Mouse (Mus musculus): ENCODE results near the gene Zfp39. TPM values are rescaled to one million over a fixed set of nuclear protein-coding genes. Genes with fewer than 3 reads are reported as not detected.

Gene Zfp39
- 1 to 10 TPM; 9.5 to 9.6 TPM for total RNA-seq (2021)

- peak; percentile 94 to 96 for DNase-seq (ENCODE audit: extremely low spot score in 1 of 2, low spot score in 2 of 2)
- intact Hi-C loops (cut with DNase I), result no loop called here
Observed at GRCm38 (mm10) chr11:58903511-58904409, at the start of gene Zfp39. Gene Zfp39, minus strand, starts transcription at chr11:58904225.

- intact Hi-C loops (cut with DNase I), result no loop called here
Observed at GRCm38 (mm10) chr11:58953351-58954169, 49.5 kb upstream of the Zfp39 start.

GRCm38 (mm10) chr11:58951210-58951609, 47.2 kb upstream of the Zfp39 start:
- intact Hi-C loops (cut with DNase I), result no loop called here
- DNase-seq (ENCODE audit: extremely low spot score in 1 of 2, low spot score in 2 of 2), result no peak

More at GRCm38 (mm10) chr11:58953351-58954169, 49.5 kb upstream of the Zfp39 start:
- DNase-seq (ENCODE audit: extremely low spot score in 1 of 2, low spot score in 2 of 2), result peak in 1 of 2 experiments; percentile 49

GRCm38 (mm10) chr11:58949480-58950431, 45.7 kb upstream of the Zfp39 start:
- DNase-seq (ENCODE audit: extremely low spot score in 1 of 2, low spot score in 2 of 2), result peak; percentile 65 to 69
- intact Hi-C loops (cut with DNase I), result no loop called here

GRCm38 (mm10) chr11:58948542-58949479, 44.8 kb upstream of the Zfp39 start, which contains the start of gene Hist3h2ba:
Gene Hist3h2ba, plus strand, starts transcription at chr11:58948920.
- peak; percentile 67 to 89 for DNase-seq (ENCODE audit: extremely low spot score in 1 of 2, low spot score in 2 of 2)
- intact Hi-C loops (cut with DNase I), result no loop called here

GRCm38 (mm10) chr11:58947798-58948528, 43.9 kb upstream of the Zfp39 start:
- peak; percentile 59 to 65 for DNase-seq (ENCODE audit: extremely low spot score in 1 of 2, low spot score in 2 of 2)
- intact Hi-C loops (cut with DNase I), result no loop called here

- no peak for DNase-seq (ENCODE audit: extremely low spot score in 1 of 2, low spot score in 2 of 2)
- intact Hi-C loops (cut with DNase I), result no loop called here
Observed at GRCm38 (mm10) chr11:58947306-58947705, 43.3 kb upstream of the Zfp39 start.

- intact Hi-C loops (cut with DNase I), result no loop called here
- no peak for DNase-seq (ENCODE audit: extremely low spot score in 1 of 2, low spot score in 2 of 2)
Observed at GRCm38 (mm10) chr11:58944136-58944535, 40.1 kb upstream of the Zfp39 start.

GRCm38 (mm10) chr11:58939088-58939439, 35.0 kb upstream of the Zfp39 start:
- intact Hi-C loops (cut with DNase I), result loop anchor here (10.0 kb wide), 1 partner anchor 356 kb away; the partner anchor contains the start of gene Wnt3a
- DNase-seq (ENCODE audit: extremely low spot score in 1 of 2, low spot score in 2 of 2), result no peak

- DNase-seq (ENCODE audit: extremely low spot score in 1 of 2, low spot score in 2 of 2), result peak; percentile 89 to 94
- intact Hi-C loops (cut with DNase I), result loop anchor here (10.0 kb wide), 1 partner anchor 356 kb away; the partner anchor contains the start of gene Wnt3a
Observed at GRCm38 (mm10) chr11:58938322-58939087, 34.5 kb upstream of the Zfp39 start, which contains the start of gene Rnf187. Gene Rnf187, minus strand, starts transcription at chr11:58938916.

GRCm38 (mm10) chr11:58937909-58938308, 33.9 kb upstream of the Zfp39 start:
- DNase-seq (ENCODE audit: extremely low spot score in 1 of 2, low spot score in 2 of 2), result no peak
- intact Hi-C loops (cut with DNase I), result loop anchor here (10.0 kb wide), 1 partner anchor 357 kb away; the partner anchor contains the start of gene Wnt3a

- DNase-seq (ENCODE audit: extremely low spot score in 1 of 2, low spot score in 2 of 2), result no peak
- intact Hi-C loops (cut with DNase I), result loop anchor here (10.0 kb wide), 1 partner anchor 363 kb away; the partner anchor contains the start of gene Wnt3a
Observed at GRCm38 (mm10) chr11:58931576-58931975, 27.6 kb upstream of the Zfp39 start.

GRCm38 (mm10) chr11:58930254-58930653, 26.2 kb upstream of the Zfp39 start:
- no peak for DNase-seq (ENCODE audit: extremely low spot score in 1 of 2, low spot score in 2 of 2)
- intact Hi-C loops (cut with DNase I), result loop anchor here (10.0 kb wide), 1 partner anchor 365 kb away; the partner anchor contains the start of gene Wnt3a

- DNase-seq (ENCODE audit: extremely low spot score in 1 of 2, low spot score in 2 of 2), result no peak
- intact Hi-C loops (cut with DNase I), result loop anchor here (10.0 kb wide), 1 partner anchor 365 kb away; the partner anchor contains the start of gene Wnt3a
Observed at GRCm38 (mm10) chr11:58929641-58930040, 25.6 kb upstream of the Zfp39 start.

GRCm38 (mm10) chr11:58929055-58929454, 25.0 kb upstream of the Zfp39 start:
- DNase-seq (ENCODE audit: extremely low spot score in 1 of 2, low spot score in 2 of 2), result no peak
- intact Hi-C loops (cut with DNase I), result no loop called here
